Comparison of ENCODE assay signal across 22 mouse cellular contexts in the genomic region with DNA sequence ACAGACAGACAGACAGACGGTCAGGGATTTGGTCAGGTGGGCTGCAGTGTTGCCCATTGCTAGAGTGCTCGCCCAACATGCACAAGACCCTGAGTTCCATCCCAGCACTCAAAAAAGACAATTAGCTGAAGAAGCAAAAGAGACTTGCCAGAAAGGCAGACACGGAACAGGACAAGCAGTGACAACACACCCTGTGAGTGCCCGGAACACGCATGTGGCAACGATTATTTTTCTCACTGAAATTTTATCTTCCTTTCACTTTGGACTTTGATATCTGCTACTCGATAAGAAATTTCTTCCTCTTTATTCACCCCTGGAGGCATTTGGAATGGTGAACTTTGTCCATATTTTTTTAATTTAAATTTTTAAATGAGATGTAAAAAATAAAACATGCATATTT.
A peak's percentile ranks its signal among the peaks of the same experiment; 100 is the strongest.
DNase-seq lines count a peak whose midpoint lies in the region; ATAC-seq and TF ChIP-seq lines count a peak whose summit lies in the region.
"Had no signal": no experiment of that assay in that cellular context is flagged by ENCODE, and none has a peak within 500 bp of the region (broad histone marks: within the 10 kb centered on the region; RNA-seq: fewer than 3 reads in every experiment).

No protein-coding gene starts in this region.

- H3K4me1 ChIP-seq in intestine, embryonic 15.5 days (replicated peaks), result no peaks in the 10 kb centered on the region
- H3K4me1 ChIP-seq in intestine, embryonic 16.5 days (ENCODE audit: control insufficient read depth, insufficient read depth, low read length), result 0 out of 2 replicates have a peak, but pooled peaks cover 2% of the 10 kb centered on the region
- 0 out of 2 replicates have a peak, but pooled peaks cover 3% of the 10 kb centered on the region for H3K4me1 ChIP-seq in intestine, postnatal 0 days (replicated peaks; ENCODE audit: control insufficient read depth, insufficient read depth, low read length)
- H3K4me1 ChIP-seq in forebrain, embryonic 14.5 days (ENCODE audit: control insufficient read depth, insufficient read depth, low read length), result no peaks in the 10 kb centered on the region
- no peaks in the 10 kb centered on the region for H3K4me1 ChIP-seq in kidney, embryonic 16.5 days (ENCODE audit: insufficient read depth, low read length)

- H3K4me3 ChIP-seq in intestine, embryonic 15.5 days (replicated peaks), result no peak overlapping the region
- no peak overlapping the region for H3K4me3 ChIP-seq in intestine, embryonic 16.5 days (ENCODE audit: low read length)
- H3K4me3 ChIP-seq in intestine, postnatal 0 days (ENCODE audit: low read depth, low read length), result no peak overlapping the region
- H3K4me3 ChIP-seq in forebrain, embryonic 14.5 days (ENCODE audit: low read depth, low read length), result no peak overlapping the region
- H3K4me3 ChIP-seq in kidney, embryonic 16.5 days (ENCODE audit: low read length), result no peak overlapping the region

- H3K9me3 ChIP-seq in intestine, embryonic 15.5 days, result no peaks in the 10 kb centered on the region
- H3K9me3 ChIP-seq in intestine, embryonic 16.5 days (ENCODE audit: control insufficient read depth, low read length), result no peaks in the 10 kb centered on the region
- H3K9me3 ChIP-seq in intestine, postnatal 0 days (ENCODE audit: control insufficient read depth), result no peaks in the 10 kb centered on the region
- no peaks in the 10 kb centered on the region for H3K9me3 ChIP-seq in forebrain, embryonic 14.5 days (replicated peaks; ENCODE audit: control insufficient read depth, low read length)
- H3K9me3 ChIP-seq in kidney, embryonic 16.5 days (ENCODE audit: low read length), result no peaks in the 10 kb centered on the region
- H3K9me3 ChIP-seq: G1E had no signal

- TF ChIP-seq CTCF in intestine, postnatal 0 days (IDR thresholded peaks at IDR 0.05; ENCODE audit: low read depth), result no peak

- H3K9ac ChIP-seq in intestine, embryonic 15.5 days, result no peak overlapping the region
- H3K9ac ChIP-seq in intestine, embryonic 16.5 days (ENCODE audit: low read depth, low read length), result no peak overlapping the region
- H3K9ac ChIP-seq in intestine, postnatal 0 days (ENCODE audit: low read depth, low read length), result no peak overlapping the region
- no peak overlapping the region for H3K9ac ChIP-seq in forebrain, embryonic 14.5 days (ENCODE audit: low read length)
- no peak overlapping the region for H3K9ac ChIP-seq in kidney, embryonic 16.5 days (replicated peaks; ENCODE audit: low read length)

- H3K36me3 ChIP-seq in intestine, embryonic 15.5 days, result no peaks in the 10 kb centered on the region
- no peaks in the 10 kb centered on the region for H3K36me3 ChIP-seq in intestine, embryonic 16.5 days (ENCODE audit: control insufficient read depth, insufficient read depth, low read length)
- no peaks in the 10 kb centered on the region for H3K36me3 ChIP-seq in intestine, postnatal 0 days (ENCODE audit: control insufficient read depth, insufficient read depth)
- no peaks in the 10 kb centered on the region for H3K36me3 ChIP-seq in forebrain, embryonic 14.5 days (ENCODE audit: control insufficient read depth, insufficient read depth, low read length)
- H3K36me3 ChIP-seq in kidney, embryonic 16.5 days (ENCODE audit: insufficient read depth, low read length), result no peaks in the 10 kb centered on the region
- H3K36me3 ChIP-seq: G1E had no signal

- H3K4me2 ChIP-seq in intestine, embryonic 15.5 days (replicated peaks), result peak overlapping the region; percentile 2; the same call in 1 of the 2 replicates
- no peak overlapping the region for H3K4me2 ChIP-seq in intestine, embryonic 16.5 days (ENCODE audit: low read depth, low read length)
- H3K4me2 ChIP-seq in intestine, postnatal 0 days (replicated peaks; ENCODE audit: low read depth), result 0 out of 2 replicates have a peak overlapping the region, but pooled peaks have one; percentile 3
- no peak overlapping the region for H3K4me2 ChIP-seq in forebrain, embryonic 14.5 days (ENCODE audit: low read length)
- no peak overlapping the region for H3K4me2 ChIP-seq in kidney, embryonic 16.5 days (replicated peaks; ENCODE audit: low read depth, low read length)

- WGBS in intestine, embryonic 15.5 days, result 70% methylated on average over 7 of the region's 7 CpGs
- 62% methylated on average over 7 of the region's 7 CpGs for WGBS in intestine, embryonic 16.5 days
- WGBS in intestine, postnatal 0 days, result 49% methylated on average over 7 of the region's 7 CpGs
- 94% methylated on average over 7 of the region's 7 CpGs for WGBS in forebrain, embryonic 14.5 days
- 81% methylated on average over 7 of the region's 7 CpGs for WGBS in kidney, embryonic 16.5 days

- H3K27me3 ChIP-seq in intestine, embryonic 15.5 days (replicated peaks), result no peaks in the 10 kb centered on the region
- no peaks in the 10 kb centered on the region for H3K27me3 ChIP-seq in intestine, embryonic 16.5 days (replicated peaks; ENCODE audit: control insufficient read depth, insufficient read depth, low read length)
- no peaks in the 10 kb centered on the region for H3K27me3 ChIP-seq in intestine, postnatal 0 days (replicated peaks; ENCODE audit: control insufficient read depth, insufficient read depth, low read length)
- no peaks in the 10 kb centered on the region for H3K27me3 ChIP-seq in forebrain, embryonic 14.5 days (replicated peaks; ENCODE audit: control insufficient read depth, insufficient read depth, low read length)
- no peaks in the 10 kb centered on the region for H3K27me3 ChIP-seq in kidney, embryonic 16.5 days (ENCODE audit: insufficient read depth, low read length)
- H3K27me3 ChIP-seq: CH12.LX, Patski had no signal

- H3K27ac ChIP-seq in intestine, embryonic 15.5 days, result no peak overlapping the region
- no peak overlapping the region for H3K27ac ChIP-seq in intestine, embryonic 16.5 days (ENCODE audit: low read length)
- H3K27ac ChIP-seq in intestine, postnatal 0 days (ENCODE audit: low read depth, low read length), result no peak overlapping the region
- H3K27ac ChIP-seq in forebrain, embryonic 14.5 days (ENCODE audit: low read depth, low read length), result no peak overlapping the region
- no peak overlapping the region for H3K27ac ChIP-seq in kidney, embryonic 16.5 days (ENCODE audit: low read length)

- ATAC-seq in intestine, embryonic 15.5 days, result peak; percentile 85
- ATAC-seq in intestine, embryonic 16.5 days, result peak; percentile 89
- ATAC-seq in intestine, postnatal 0 days, result peak; percentile 60
- ATAC-seq in forebrain, embryonic 14.5 days, result no peak
- ATAC-seq in kidney, embryonic 16.5 days (ENCODE audit: low FRiP score, low TSS enrichment), result no peak
- ATAC-seq in cerebellum, adult (ENCODE audit: insufficient number of reproducible peaks, low FRiP score, low TSS enrichment), result no peak
- ATAC-seq: activated CD4-positive, CD25-positive, alpha-beta regulatory T cell, adult 4 months; CD4-positive, CD25-positive, alpha-beta regulatory T cell, adult 4 months; Patski had no signal

- DNase-seq in forebrain, embryonic 14.5 days (ENCODE audit: low spot score), result no peak
- DNase-seq: adrenal gland, adult 2 months; adrenal gland, adult 8-10 months; adrenal gland, postnatal 10 days; adrenal gland, postnatal 14 days; adrenal gland, postnatal 25 days; adrenal gland, postnatal 36 days; B cell, adult 2 months; cerebellum, adult 11 months; cerebellum, adult 11-12 months; cerebellum, adult 18-20 months; cerebellum, adult 2 months had no signal

Comparison
In these comparisons a context has a peak if more than half of its experiments do, and no peak if none do; other contexts are left out.
1. H3K4me2 ChIP-seq: peak in intestine, embryonic 15.5 days (single experiment) and intestine, postnatal 0 days (single experiment); none in intestine, embryonic 16.5 days (single experiment), forebrain, embryonic 14.5 days (single experiment) and kidney, embryonic 16.5 days (single experiment).
2. ATAC-seq: peak in intestine, embryonic 15.5 days (single experiment), intestine, embryonic 16.5 days (single experiment) and intestine, postnatal 0 days (single experiment); none in forebrain, embryonic 14.5 days (single experiment), kidney, embryonic 16.5 days (single experiment) and cerebellum, adult (single experiment).